Mouse (Mus musculus): ENCODE data around the gene Olfr548-ps1.

GRCm38 (mm10) chr7:102512814-102513435, 27.8 kb upstream of the Olfr548-ps1 start:
- TF ChIP-seq CTCF (IDR thresholded peaks at IDR 0.05; ENCODE audit: low read depth, low read length) (peak; percentile 83), POLR2A (IDR thresholded peaks at IDR 0.05; ENCODE audit: borderline replicate concordance, low read depth, low read length) (no peak)

Measured in bone marrow macrophage, adult 2 months (primary cell).